Mouse (Mus musculus): ENCODE results near the gene Akap7. TPM values are rescaled to one million over a fixed set of nuclear protein-coding genes. Genes with fewer than 3 reads are reported as not detected.

Akap7 gene
- total and polyA plus RNA-seq, 3 experiments: 1.9 to 7.7 TPM; not detected in 1

GRCm38 (mm10) chr10:25274621-25275330 lies 32.9 kb downstream of the Akap7 start:
- H3K4me1 ChIP-seq (ENCODE audit: control insufficient read depth in 1 of 2, insufficient read depth in 2 of 2, low read length in 2 of 2): 0 out of 4 replicates have a peak, but pooled peaks cover 0 to 4% of the 10 kb centered on the region in 2 experiments
- no peaks in the 10 kb centered on the region for H3K79me2 ChIP-seq (ENCODE audit: control insufficient read depth, insufficient read depth, low read length, poor library complexity)
- TF ChIP-seq TBP (IDR thresholded peaks at IDR 0.05; ENCODE audit: low read depth, low read length) (no peak), BHLHE40 (IDR thresholded peaks at IDR 0.05; ENCODE audit: borderline replicate concordance, low read depth, low read length) (no peak), SMC3 (IDR thresholded peaks at IDR 0.05; ENCODE audit: low read depth, low read length) (no peak), MYB (IDR thresholded peaks at IDR 0.05; ENCODE audit: low read depth, low read length) (no peak), MAX (IDR thresholded peaks at IDR 0.05; ENCODE audit: low read length) (no peak), MAZ (IDR thresholded peaks at IDR 0.05; ENCODE audit: low read depth, low read length) (no peak), GABPA (IDR thresholded peaks at IDR 0.05; ENCODE audit: low read depth, low read length) (no peak), TAL1 (IDR thresholded peaks at IDR 0.05; ENCODE audit: low read length) (no peak), ELF1 (IDR thresholded peaks at IDR 0.05; ENCODE audit: low read depth, low read length) (no peak), POLR2AphosphoS2 (IDR thresholded peaks at IDR 0.05; ENCODE audit: low read length) (no peak), RAD21 (IDR thresholded peaks at IDR 0.05; ENCODE audit: low read depth, low read length) (no peak)
- no peak overlapping the region for H3K4me3 ChIP-seq (ENCODE audit: control insufficient read depth in 1 of 2, insufficient read depth in 1 of 2, low read depth in 2 of 2, low read length in 2 of 2)
- H3K9me3 ChIP-seq (replicated peaks; ENCODE audit: insufficient read depth, low read length): no peaks in the 10 kb centered on the region
- no peak for DNase-seq (ENCODE audit: low read depth, low spot score)
- no peak overlapping the region for H3K9ac ChIP-seq (ENCODE audit: control insufficient read depth, low read depth, low read length, poor library complexity, severe bottlenecking)
- no peaks in the 10 kb centered on the region for H3K27me3 ChIP-seq (ENCODE audit: control insufficient read depth in 1 of 2, insufficient read depth in 2 of 2, low read length in 2 of 2)
- no peaks in the 10 kb centered on the region; a peak in 1 of 4 replicates for H3K36me3 ChIP-seq (ENCODE audit: control insufficient read depth in 1 of 2, insufficient read depth in 2 of 2, low read length in 2 of 2)
- H3K27ac ChIP-seq (ENCODE audit: control insufficient read depth, low read depth, low read length): no peak overlapping the region

GRCm38 (mm10) chr10:25273731-25274130 lies 33.9 kb downstream of the Akap7 start:
- Histone ChIP-seq H3K9ac (ENCODE audit: control insufficient read depth, low read depth, low read length, poor library complexity, severe bottlenecking) (no peak overlapping the region), H3K36me3 (ENCODE audit: control insufficient read depth in 1 of 2, insufficient read depth in 2 of 2, low read length in 2 of 2) (no peaks in the 10 kb centered on the region; a peak in 1 of 4 replicates), H3K4me1 (ENCODE audit: control insufficient read depth in 1 of 2, insufficient read depth in 2 of 2, low read length in 2 of 2) (0 out of 4 replicates have a peak, but pooled peaks cover 0 to 4% of the 10 kb centered on the region in 2 experiments), H3K27ac (ENCODE audit: control insufficient read depth, low read depth, low read length) (no peak overlapping the region), H3K79me2 (ENCODE audit: control insufficient read depth, insufficient read depth, low read length, poor library complexity) (no peaks in the 10 kb centered on the region), H3K27me3 (ENCODE audit: control insufficient read depth in 1 of 2, insufficient read depth in 2 of 2, low read length in 2 of 2) (no peaks in the 10 kb centered on the region), H3K4me3 (ENCODE audit: control insufficient read depth in 1 of 2, insufficient read depth in 1 of 2, low read depth in 2 of 2, low read length in 2 of 2) (no peak overlapping the region), H3K9me3 (replicated peaks; ENCODE audit: insufficient read depth, low read length) (no peaks in the 10 kb centered on the region)
- TF ChIP-seq BHLHE40 (IDR thresholded peaks at IDR 0.05; ENCODE audit: borderline replicate concordance, low read depth, low read length) (no peak), ZNF384 (IDR thresholded peaks at IDR 0.05; ENCODE audit: low read depth, low read length) (no peak), MXI1 (IDR thresholded peaks at IDR 0.05; ENCODE audit: low read depth, low read length) (no peak), NRF1 (IDR thresholded peaks at IDR 0.05; ENCODE audit: insufficient read depth, low read depth, low read length, poor library complexity, severe bottlenecking) (no peak), GABPA (IDR thresholded peaks at IDR 0.05; ENCODE audit: low read depth, low read length) (no peak), JUND (IDR thresholded peaks at IDR 0.05; ENCODE audit: low read depth, low read length) (no peak), CTCF (IDR thresholded peaks at IDR 0.05 in 2 of 3, conservative IDR thresholded peaks at IDR 0.05 in 1 of 3; ENCODE audit: control insufficient read depth in 1 of 3, insufficient read depth in 1 of 3, low read depth in 2 of 3, low read length in 3 of 3, poor library complexity in 1 of 3, severe bottlenecking in 1 of 3) (no peak), GATA1 (IDR thresholded peaks at IDR 0.05; ENCODE audit: low read depth, low read length) (peak; percentile 37; the same call in 1 of the 2 replicates)
- DNase-seq (ENCODE audit: low read depth, low spot score): no peak
